Mouse (Mus musculus): Measurements from ENCODE around the gene Msi2.

- TF ChIP-seq CTCF (IDR thresholded peaks at IDR 0.05; ENCODE audit: low read depth, low read length) (no peak), POLR2AphosphoS5 (IDR thresholded peaks at IDR 0.05; ENCODE audit: insufficient replicate concordance, low read depth, low read length) (no peak)
These were observed 232.3 kb downstream of the Msi2 start for GRCm38 (mm10) chr11:88485987-88486386.
